Mouse (Mus musculus) layer of hippocampus, adult 8-10 months (tissue): ENCODE results near the gene F2rl1. TPM values are rescaled to one million over a fixed set of nuclear protein-coding genes. Genes with fewer than 3 reads are reported as not detected.

Experiments
- DNase-seq, 2 experiments: peaks; one replicate each; pipeline ENCODE4 v3.0.0; 2022; ENCODE audit warnings: low spot score in 2 of 2
- total RNA-seq, 4 experiments: library from RNA; stranded (reverse); gene quantifications; 2 replicates each; pipeline ENCODE4 v1.2.4; 2022

F2rl1 gene
- under 1 TPM in 3 of 4 experiments, not detected in 1; 0.26 to 0.32 (median 0.29) TPM for total RNA-seq

- DNase-seq = no peak
Measured at GRCm38 (mm10) chr13:95524674-95525491, at the start of gene F2rl1. Gene F2rl1, minus strand, starts transcription at chr13:95525227.

- no peak for DNase-seq
Measured at GRCm38 (mm10) chr13:95570877-95571276, 45.9 kb upstream of the F2rl1 start.

GRCm38 (mm10) chr13:95569326-95569725 lies 44.3 kb upstream of the F2rl1 start:
- no peak for DNase-seq

GRCm38 (mm10) chr13:95568336-95568735 lies 43.3 kb upstream of the F2rl1 start:
- DNase-seq = no peak

- DNase-seq = no peak
Measured at GRCm38 (mm10) chr13:95566841-95567551, 42.0 kb upstream of the F2rl1 start.

GRCm38 (mm10) chr13:95563693-95564092 lies 38.7 kb upstream of the F2rl1 start:
- DNase-seq = peak; percentile 37 to 71

- DNase-seq = peak; percentile 23 to 38
Measured at GRCm38 (mm10) chr13:95563066-95563610, 38.1 kb upstream of the F2rl1 start.

- DNase-seq = no peak
Measured at GRCm38 (mm10) chr13:95557326-95557725, 32.3 kb upstream of the F2rl1 start.

GRCm38 (mm10) chr13:95553885-95554492 lies 29.0 kb upstream of the F2rl1 start:
- no peak for DNase-seq

GRCm38 (mm10) chr13:95550636-95551370 lies 25.8 kb upstream of the F2rl1 start:
- DNase-seq = no peak

GRCm38 (mm10) chr13:95549421-95549820 lies 24.4 kb upstream of the F2rl1 start:
- DNase-seq = no peak

GRCm38 (mm10) chr13:95548856-95549255 lies 23.8 kb upstream of the F2rl1 start:
- no peak for DNase-seq

GRCm38 (mm10) chr13:95548291-95548789 lies 23.3 kb upstream of the F2rl1 start:
- no peak for DNase-seq

GRCm38 (mm10) chr13:95547090-95547611 lies 22.1 kb upstream of the F2rl1 start:
- DNase-seq = no peak

GRCm38 (mm10) chr13:95546251-95546650 lies 21.2 kb upstream of the F2rl1 start:
- no peak for DNase-seq

GRCm38 (mm10) chr13:95545729-95546186 lies 20.7 kb upstream of the F2rl1 start:
- DNase-seq = no peak

- no peak for DNase-seq
Measured at GRCm38 (mm10) chr13:95538021-95538420, 13.0 kb upstream of the F2rl1 start.

GRCm38 (mm10) chr13:95536117-95536493 lies 11.1 kb upstream of the F2rl1 start:
- no peak for DNase-seq

GRCm38 (mm10) chr13:95535461-95536116 lies 10.6 kb upstream of the F2rl1 start:
- DNase-seq = no peak

- no peak for DNase-seq
Measured at GRCm38 (mm10) chr13:95535026-95535425, 10.0 kb upstream of the F2rl1 start.
